Mouse (Mus musculus): ENCODE results near the gene Zdhhc14. TPM values are rescaled to one million over a fixed set of nuclear protein-coding genes. Genes with fewer than 3 reads are reported as not detected.

Gene Zdhhc14
- polyA plus RNA-seq, 1 experiment from 2014 or later = 3.3 TPM

DNA sequence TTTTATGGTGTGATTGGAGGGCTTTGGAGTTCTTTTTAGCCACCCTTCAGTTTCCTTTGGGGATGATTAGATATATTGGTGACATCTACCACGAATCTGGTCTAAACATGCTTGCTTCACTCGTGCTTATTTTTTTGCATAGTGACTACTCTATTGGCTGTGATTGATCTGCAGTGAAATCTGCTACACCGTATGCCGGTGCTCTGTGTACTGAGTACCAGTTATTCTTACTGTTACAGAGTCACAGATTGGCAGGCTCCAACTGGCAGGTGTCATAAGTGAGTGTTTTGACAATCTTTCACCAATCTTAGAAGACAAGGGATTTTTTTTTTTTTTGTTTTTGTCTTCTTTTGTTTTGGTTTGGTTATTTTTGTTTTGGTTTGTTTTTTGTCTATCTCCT is 163.2 kb downstream of the Zdhhc14 start:
- H3K4me3 ChIP-seq (replicated peaks) = no peak overlapping the region
- no peak for ATAC-seq (replicated peaks; ENCODE audit: low FRiP score)
- H3K27ac ChIP-seq = no peak overlapping the region
- H3K9ac ChIP-seq = no peak overlapping the region
- H3K9me3 ChIP-seq (replicated peaks) = no peaks in the 10 kb centered on the region
- WGBS = 90% methylated on average over 4 of the region's 4 CpGs
- H3K36me3 ChIP-seq = no peaks in the 10 kb centered on the region
- H3K27me3 ChIP-seq = no peaks in the 10 kb centered on the region
- H3K4me1 ChIP-seq = no peaks in the 10 kb centered on the region
- no peak overlapping the region for H3K4me2 ChIP-seq

DNA sequence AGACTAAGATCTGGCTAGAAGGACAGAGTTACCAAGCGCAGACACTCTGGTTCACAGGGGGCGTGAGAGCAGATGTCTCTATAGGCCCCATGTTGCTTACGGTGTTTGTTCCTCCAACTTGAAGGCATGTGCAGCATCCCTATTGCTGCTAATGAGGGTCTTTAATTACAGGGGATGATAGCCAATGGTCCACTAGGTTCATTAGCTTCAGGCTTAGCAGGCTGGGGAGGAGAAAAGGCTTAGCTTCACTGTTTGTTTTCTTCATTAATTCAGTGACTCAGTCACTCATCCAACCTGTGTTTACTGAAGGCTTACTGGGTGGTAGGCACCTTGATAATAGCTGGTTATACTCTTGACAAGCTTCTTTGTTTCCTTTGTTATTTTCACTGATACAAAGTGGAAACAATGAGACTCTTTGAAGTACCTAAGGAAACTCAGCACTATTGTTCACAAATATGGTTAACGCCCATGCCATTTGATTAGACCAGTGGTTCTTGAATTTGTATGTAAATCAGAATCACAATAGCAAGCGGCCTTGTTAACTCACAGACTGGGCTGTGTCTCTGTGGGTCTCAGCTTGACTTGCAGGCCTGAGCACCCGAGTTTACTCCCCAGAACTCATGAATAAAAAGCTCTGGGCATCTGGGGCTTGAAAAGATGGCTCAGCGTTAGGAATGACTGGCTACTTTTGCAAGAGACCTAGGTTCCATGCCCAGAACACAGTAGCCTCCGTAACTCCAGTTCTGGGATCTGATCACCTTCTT is 168.1 kb downstream of the Zdhhc14 start:
- H3K9me3 ChIP-seq (replicated peaks) = no peaks in the 10 kb centered on the region
- H3K4me3 ChIP-seq (replicated peaks) = no peak overlapping the region
- H3K4me2 ChIP-seq = no peak overlapping the region
- no peak overlapping the region for H3K27ac ChIP-seq
- no peaks in the 10 kb centered on the region for H3K4me1 ChIP-seq
- no peaks in the 10 kb centered on the region for H3K27me3 ChIP-seq
- H3K36me3 ChIP-seq = no peaks in the 10 kb centered on the region
- WGBS = 60% methylated on average over 8 of the region's 8 CpGs
- ATAC-seq (replicated peaks; ENCODE audit: low FRiP score) = no peak
- H3K9ac ChIP-seq = no peak overlapping the region

DNA sequence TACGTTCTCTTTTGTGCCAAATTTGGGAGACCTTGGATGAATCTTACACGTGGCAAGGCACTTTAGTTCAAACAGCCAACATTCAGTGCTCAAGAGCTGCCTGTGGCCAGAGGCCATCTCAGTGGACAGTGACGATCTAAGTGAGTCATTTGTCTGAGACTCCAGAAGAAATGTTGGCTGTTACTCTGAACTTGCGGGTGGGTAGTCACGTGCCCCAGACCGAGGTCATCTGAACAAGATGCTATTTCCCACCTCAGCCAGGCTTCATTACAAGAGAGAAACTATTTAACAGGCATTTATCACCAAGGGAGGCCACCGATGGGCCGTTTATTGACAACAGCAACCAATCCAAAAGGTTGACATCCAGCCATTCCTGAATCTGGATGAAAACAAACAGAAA is 174.3 kb downstream of the Zdhhc14 start:
- Histone ChIP-seq H3K9me3 (replicated peaks) (no peaks in the 10 kb centered on the region), H3K4me2 (no peak overlapping the region), H3K4me3 (replicated peaks) (no peak overlapping the region), H3K27ac (no peak overlapping the region), H3K27me3 (no peaks in the 10 kb centered on the region), H3K9ac (no peak overlapping the region), H3K36me3 (no peaks in the 10 kb centered on the region), H3K4me1 (no peaks in the 10 kb centered on the region)
- ATAC-seq (replicated peaks; ENCODE audit: low FRiP score) = no peak
- WGBS = 70% methylated on average over 8 of the region's 8 CpGs

DNA sequence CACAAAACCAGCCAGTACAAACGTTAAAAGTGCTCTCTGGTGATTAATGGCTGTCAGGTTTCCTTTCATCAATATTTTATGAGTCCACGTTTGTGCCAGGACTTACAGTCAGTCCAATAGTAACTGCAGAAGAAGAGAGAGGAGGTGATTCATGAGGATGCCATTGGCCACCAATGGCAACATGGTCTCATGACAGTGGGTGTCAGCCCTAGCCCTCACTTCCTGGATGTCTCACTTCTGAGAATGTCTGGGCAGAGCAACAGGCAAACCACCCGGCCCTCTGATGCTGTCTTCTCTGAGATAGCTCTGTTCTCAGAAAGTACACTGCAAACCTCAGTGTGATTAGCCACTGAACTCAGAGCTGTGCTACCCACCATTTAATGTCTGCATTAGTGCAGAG is 176.1 kb downstream of the Zdhhc14 start:
- H3K9me3 ChIP-seq (replicated peaks) = no peaks in the 10 kb centered on the region
- no peak overlapping the region for H3K27ac ChIP-seq
- H3K9ac ChIP-seq = no peak overlapping the region
- WGBS = 26% methylated on average over 3 of the region's 3 CpGs
- no peak overlapping the region for H3K4me2 ChIP-seq
- no peaks in the 10 kb centered on the region for H3K27me3 ChIP-seq
- H3K4me1 ChIP-seq = no peaks in the 10 kb centered on the region
- H3K4me3 ChIP-seq (replicated peaks) = no peak overlapping the region
- no peaks in the 10 kb centered on the region for H3K36me3 ChIP-seq
- ATAC-seq (replicated peaks; ENCODE audit: low FRiP score) = no peak

DNA sequence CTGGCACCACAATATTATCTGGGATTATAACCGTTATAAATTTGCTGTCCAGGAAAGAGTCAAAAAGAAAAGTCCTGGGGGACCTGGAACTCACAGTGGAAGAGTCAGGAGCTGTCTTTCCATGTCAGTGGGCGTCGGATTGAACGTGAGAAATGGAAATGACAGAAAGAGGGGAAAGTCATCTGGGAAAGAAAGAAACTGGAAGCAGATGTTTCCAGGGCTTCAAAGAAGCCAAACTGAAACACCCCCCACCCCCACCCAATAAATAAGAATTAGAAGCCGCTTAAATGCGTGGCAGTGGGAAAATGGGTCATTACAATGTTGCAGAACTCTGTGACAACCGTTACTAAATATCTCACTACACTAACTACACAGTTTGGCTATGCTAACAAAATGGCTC is 176.6 kb downstream of the Zdhhc14 start:
- Histone ChIP-seq H3K36me3 (no peaks in the 10 kb centered on the region), H3K4me2 (no peak overlapping the region), H3K9ac (no peak overlapping the region), H3K4me3 (replicated peaks) (no peak overlapping the region), H3K27me3 (no peaks in the 10 kb centered on the region), H3K4me1 (no peaks in the 10 kb centered on the region), H3K27ac (no peak overlapping the region), H3K9me3 (replicated peaks) (no peaks in the 10 kb centered on the region)
- 61% methylated on average over 7 of the region's 7 CpGs for WGBS
- no peak for ATAC-seq (replicated peaks; ENCODE audit: low FRiP score)

DNA sequence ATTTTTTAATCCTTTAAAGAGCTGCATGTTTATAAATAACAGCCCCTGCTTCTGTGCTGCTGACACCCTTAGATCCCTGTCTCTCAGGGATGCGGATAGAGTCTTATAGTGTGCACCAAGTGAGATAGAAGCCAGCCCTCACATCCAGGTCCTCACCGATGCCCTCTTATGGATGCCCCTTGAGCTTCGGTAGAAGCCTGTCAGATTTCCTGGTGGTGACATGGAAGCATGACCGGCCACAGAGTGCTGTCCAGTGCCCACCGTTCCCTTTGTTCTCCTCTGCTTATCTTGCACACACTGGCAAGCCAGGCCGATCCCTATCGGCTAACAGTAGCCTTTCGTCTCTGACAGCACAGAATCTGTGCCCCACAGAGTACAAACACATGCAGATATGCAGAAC is 183.6 kb downstream of the Zdhhc14 start:
- H3K9me3 ChIP-seq (replicated peaks) = no peaks in the 10 kb centered on the region
- 75% methylated on average over 8 of the region's 8 CpGs for WGBS
- no peak overlapping the region for H3K4me2 ChIP-seq
- peaks cover 10% of the 10 kb centered on the region; the same call in 1 of the 2 replicates for H3K4me1 ChIP-seq
- no peaks in the 10 kb centered on the region for H3K36me3 ChIP-seq
- H3K9ac ChIP-seq = no peak overlapping the region
- no peak overlapping the region for H3K27ac ChIP-seq
- no peak overlapping the region for H3K4me3 ChIP-seq (replicated peaks)
- no peak for ATAC-seq (replicated peaks; ENCODE audit: low FRiP score)
- H3K27me3 ChIP-seq = no peaks in the 10 kb centered on the region

DNA sequence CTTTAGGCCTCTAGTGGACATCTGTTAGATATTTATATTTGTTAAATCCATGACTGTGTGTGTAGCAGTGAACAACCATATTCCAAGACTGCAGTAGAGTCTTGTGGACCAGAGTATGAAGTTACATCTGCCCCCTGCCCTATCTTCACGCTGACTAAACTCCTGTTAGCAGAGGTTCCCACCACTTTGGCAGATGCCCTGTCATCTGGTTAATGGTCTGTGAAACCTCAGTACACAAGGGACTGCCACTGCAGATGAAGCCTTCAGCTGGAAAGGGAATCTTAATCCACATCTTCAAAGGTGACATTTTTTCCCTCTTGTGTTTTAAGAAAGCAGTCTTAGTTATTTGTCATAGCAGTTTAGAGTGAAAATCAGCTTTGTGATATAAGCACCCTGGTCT is 187.0 kb downstream of the Zdhhc14 start:
- Histone ChIP-seq H3K4me2 (no peak overlapping the region), H3K27ac (peak overlapping the region; percentile 25; the same call in 1 of the 2 replicates), H3K27me3 (no peaks in the 10 kb centered on the region), H3K4me3 (replicated peaks) (no peak overlapping the region), H3K4me1 (peaks cover 10% of the 10 kb centered on the region; the same call in 1 of the 2 replicates), H3K9ac (no peak overlapping the region), H3K9me3 (replicated peaks) (no peaks in the 10 kb centered on the region), H3K36me3 (no peaks in the 10 kb centered on the region)
- WGBS = 10% methylated on average over 1 of the region's 1 CpGs
- ATAC-seq (replicated peaks; ENCODE audit: low FRiP score) = peak; percentile 91

- Histone ChIP-seq H3K4me1 (0 out of 2 replicates have a peak, but pooled peaks cover 3% of the 10 kb centered on the region), H3K27me3 (no peaks in the 10 kb centered on the region), H3K27ac (no peak overlapping the region), H3K36me3 (no peaks in the 10 kb centered on the region), H3K4me3 (replicated peaks) (no peak overlapping the region), H3K4me2 (no peak overlapping the region), H3K9me3 (replicated peaks) (no peaks in the 10 kb centered on the region), H3K9ac (no peak overlapping the region)
- WGBS = 77% methylated on average over 7 of the region's 7 CpGs
- ATAC-seq (replicated peaks; ENCODE audit: low FRiP score) = no peak
Observed at GRCm38 (mm10) chr17:5685324-5685723, 193.0 kb downstream of the Zdhhc14 start.

DNA sequence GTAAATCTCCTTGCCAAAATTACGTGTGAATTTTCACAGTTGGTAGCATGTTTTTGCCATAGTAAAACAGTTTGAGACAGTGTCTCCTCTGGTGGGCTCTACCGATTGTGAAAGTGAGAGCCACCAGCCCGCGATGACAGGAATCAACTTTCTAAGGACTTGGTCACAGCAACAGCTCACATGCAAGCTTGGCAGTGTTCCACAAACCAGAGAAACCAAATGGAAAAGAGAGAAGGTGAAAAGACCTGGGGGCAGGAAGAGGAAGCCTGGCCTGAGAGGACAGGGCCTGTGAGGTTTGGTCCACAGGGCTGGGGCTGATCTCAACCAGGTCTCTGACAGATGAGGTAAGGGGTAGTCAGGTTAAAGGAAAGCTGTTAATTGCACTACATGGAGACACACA is 195.5 kb downstream of the Zdhhc14 start:
- no peak overlapping the region for H3K9ac ChIP-seq
- H3K4me1 ChIP-seq = 0 out of 2 replicates have a peak, but pooled peaks cover 3% of the 10 kb centered on the region
- WGBS = 73% methylated on average over 4 of the region's 4 CpGs
- H3K4me3 ChIP-seq (replicated peaks) = no peak overlapping the region
- H3K36me3 ChIP-seq = no peaks in the 10 kb centered on the region
- H3K27ac ChIP-seq = no peak overlapping the region
- ATAC-seq (replicated peaks; ENCODE audit: low FRiP score) = no peak
- H3K4me2 ChIP-seq = no peak overlapping the region
- no peaks in the 10 kb centered on the region for H3K9me3 ChIP-seq (replicated peaks)
- H3K27me3 ChIP-seq = no peaks in the 10 kb centered on the region

DNA sequence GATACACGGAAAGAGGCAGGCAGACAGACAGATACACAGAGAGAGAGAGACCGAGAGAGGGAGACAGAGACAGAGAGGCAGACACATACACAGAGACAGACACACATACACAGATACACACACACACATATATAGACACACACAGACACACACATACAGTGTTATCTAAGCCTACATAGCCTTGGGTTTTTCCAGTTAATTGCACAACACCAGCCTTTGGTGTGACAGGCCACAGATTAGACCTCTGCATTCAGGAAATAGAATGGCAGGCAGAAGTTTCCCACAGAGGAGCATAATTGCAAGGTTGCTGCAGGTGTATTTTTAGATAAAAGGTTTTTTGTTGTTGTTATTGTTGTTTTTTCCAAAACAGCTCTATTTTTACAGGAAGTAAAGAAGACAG is 195.9 kb downstream of the Zdhhc14 start:
- Histone ChIP-seq H3K27me3 (no peaks in the 10 kb centered on the region), H3K4me2 (no peak overlapping the region), H3K4me1 (peaks cover 5% of the 10 kb centered on the region; the same call in 1 of the 2 replicates), H3K27ac (no peak overlapping the region), H3K36me3 (no peaks in the 10 kb centered on the region), H3K9ac (no peak overlapping the region), H3K9me3 (replicated peaks) (no peaks in the 10 kb centered on the region), H3K4me3 (replicated peaks) (no peak overlapping the region)
- WGBS = 94% methylated on average over 2 of the region's 2 CpGs
- ATAC-seq (replicated peaks; ENCODE audit: low FRiP score) = no peak

DNA sequence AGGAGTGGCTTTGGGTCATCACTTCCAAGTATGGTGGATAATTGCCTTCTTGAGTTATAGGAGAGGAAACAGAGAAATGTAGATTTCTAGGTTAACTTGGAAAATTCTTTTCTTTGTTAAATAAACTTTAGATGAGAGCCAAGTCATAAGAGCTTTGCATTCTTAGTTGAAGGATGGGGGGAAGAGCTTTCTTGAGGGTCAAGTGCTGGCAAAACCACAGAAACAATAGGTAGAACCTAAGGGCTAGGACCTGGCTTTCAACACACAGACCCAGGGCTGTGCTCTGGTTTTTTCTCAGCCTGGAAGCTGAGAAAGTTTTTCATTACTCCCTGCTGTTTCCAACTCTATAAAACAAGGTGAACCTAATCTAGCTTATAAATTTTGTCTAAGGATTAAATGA is 196.3 kb downstream of the Zdhhc14 start:
- no peaks in the 10 kb centered on the region for H3K27me3 ChIP-seq

DNA sequence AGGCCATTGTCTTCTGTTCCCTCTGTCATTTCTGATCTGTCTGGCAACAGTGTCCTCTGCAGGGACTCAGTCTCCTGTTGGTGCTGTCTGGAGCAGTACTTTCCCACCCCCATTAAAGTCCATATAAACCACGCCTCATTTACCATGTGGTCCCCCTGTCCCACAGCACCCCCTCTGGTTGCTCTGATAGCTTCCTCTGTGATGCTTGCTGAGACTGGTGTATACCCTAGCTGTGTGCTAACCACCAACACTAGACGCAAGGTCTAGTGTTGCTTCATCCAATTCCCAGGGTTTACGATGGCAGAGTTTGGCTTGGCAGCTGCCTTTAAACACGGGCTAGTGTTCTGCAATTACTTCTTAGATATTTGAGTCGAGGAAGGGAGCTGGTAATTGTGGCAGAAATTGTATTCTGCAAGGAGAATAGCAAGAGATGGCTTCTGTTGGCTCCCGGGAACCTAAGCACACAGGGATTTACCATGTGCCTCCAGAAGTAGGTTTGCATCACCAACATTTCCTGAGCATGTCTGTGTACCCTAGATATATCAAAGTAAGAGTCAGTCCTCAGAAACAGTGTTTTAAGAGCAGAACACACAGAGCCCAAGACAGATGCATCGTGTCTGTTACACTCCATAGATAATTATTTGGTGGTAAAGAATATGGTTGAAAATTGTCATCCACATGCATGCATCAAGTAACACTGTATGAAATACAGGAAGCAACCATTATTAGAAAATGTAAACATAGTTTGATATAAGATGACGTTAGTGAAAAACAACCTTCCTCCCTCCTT is 198.6 kb downstream of the Zdhhc14 start:
- Histone ChIP-seq H3K4me2 (no peak overlapping the region), H3K27me3 (no peaks in the 10 kb centered on the region), H3K4me3 (replicated peaks) (no peak overlapping the region), H3K36me3 (no peaks in the 10 kb centered on the region), H3K9ac (no peak overlapping the region), H3K27ac (no peak overlapping the region), H3K9me3 (replicated peaks) (no peaks in the 10 kb centered on the region), H3K4me1 (peaks cover 4% of the 10 kb centered on the region; the same call in 1 of the 2 replicates)
- no peak for ATAC-seq (replicated peaks; ENCODE audit: low FRiP score)
- WGBS = 74% methylated on average over 8 of the region's 8 CpGs

More for the DNA sequence above, 196.3 kb downstream of the Zdhhc14 start:
- no peak overlapping the region for H3K4me3 ChIP-seq (replicated peaks)
- H3K9me3 ChIP-seq (replicated peaks) = no peaks in the 10 kb centered on the region
- no peaks in the 10 kb centered on the region for H3K36me3 ChIP-seq
- peaks cover 5% of the 10 kb centered on the region; the same call in 1 of the 2 replicates for H3K4me1 ChIP-seq
- no peak overlapping the region for H3K9ac ChIP-seq
- no peak overlapping the region for H3K4me2 ChIP-seq
- no peak overlapping the region for H3K27ac ChIP-seq
- ATAC-seq (replicated peaks; ENCODE audit: low FRiP score) = no peak

Measured in kidney, embryonic 15.5 days (tissue).